Mouse (Mus musculus) adrenal gland (tissue): ENCODE measurements at regions not wholly inside any gene's neighbourhood (a gene's known extent, or its start where the extent isn't known, plus 50 kb on each side); places are given as distances from the start of the nearest gene placed in this dataset.

Experiments used
- intact Hi-C: fragments of 180-260 bp; cut with DNase I; formaldehyde crosslinking; loops from one replicate; pipeline ENCODE4 v1.15.1; 2025

DNA sequence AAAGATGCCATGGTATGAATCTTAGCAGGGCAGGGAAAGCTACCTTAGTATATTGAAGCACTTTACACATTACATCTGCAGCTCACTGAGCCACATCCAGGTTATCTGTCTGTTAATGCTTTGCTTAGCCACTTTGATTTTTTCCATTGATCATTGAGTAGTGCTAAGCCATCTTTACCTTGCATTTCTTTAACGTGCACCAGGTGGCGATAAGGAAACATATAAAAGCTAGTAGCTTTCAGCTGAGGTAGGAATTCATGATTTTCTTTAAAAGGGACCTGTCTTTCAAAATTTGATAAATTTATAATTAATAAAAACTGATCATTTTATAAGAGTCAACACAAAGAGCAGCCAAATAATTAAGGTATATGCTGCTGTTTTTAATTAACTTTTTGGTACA is 426.3 kb upstream of the Tpk1 start:
- intact Hi-C loops: loop anchor here (5.0 kb wide), 1 partner anchor 935 kb away; no protein-coding TSS in a partner anchor

DNA sequence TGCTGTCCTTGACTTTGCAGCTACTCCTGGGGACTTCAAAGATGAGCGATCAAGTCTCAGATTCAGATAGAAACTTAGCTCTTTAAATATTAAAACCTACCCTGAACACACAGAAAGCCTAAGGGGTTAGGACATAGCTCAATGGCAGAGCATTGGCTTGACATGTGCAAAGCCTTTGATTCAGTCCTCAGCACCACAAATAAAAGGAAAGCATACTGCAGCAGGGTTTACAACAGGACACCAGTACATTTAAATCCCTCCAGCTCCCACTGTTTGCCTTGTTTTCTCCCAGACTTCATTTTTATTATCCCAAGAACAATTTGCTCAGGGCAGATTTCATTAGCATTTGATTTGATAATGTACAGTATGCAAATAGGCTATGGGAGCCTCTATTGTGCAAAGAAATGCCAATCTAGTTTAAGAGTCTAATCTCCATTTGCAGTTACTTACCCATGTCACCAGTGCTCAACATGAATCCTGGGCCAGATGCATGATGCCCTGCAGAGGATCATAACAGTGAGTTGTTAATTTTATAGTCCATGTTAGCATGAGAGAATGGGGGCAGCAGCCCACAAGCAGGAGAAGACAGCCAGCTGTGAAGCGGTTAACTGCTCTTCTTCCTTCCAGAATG is 416.0 kb upstream of the Tpk1 start:
- intact Hi-C loops: no loop called here

DNA sequence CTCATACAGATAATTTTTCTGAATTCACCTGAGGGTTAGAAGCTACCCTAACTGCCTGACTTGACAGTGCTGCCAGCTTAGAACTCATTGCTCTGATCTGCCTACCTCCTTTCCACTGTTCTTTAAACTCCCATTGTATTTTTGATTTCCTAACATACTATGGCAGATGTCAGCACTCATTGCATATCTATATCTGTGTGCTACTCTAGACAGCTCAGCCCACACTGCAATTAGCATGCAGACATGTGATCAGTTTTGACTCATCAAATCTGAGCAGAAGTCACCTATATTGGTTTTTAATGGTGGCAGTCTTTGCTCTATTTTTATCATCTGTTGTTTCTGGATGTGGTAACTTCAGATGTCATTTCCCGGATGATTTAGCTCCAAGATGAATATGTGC is 407.0 kb upstream of the Tpk1 start:
- intact Hi-C loops: no loop called here

DNA sequence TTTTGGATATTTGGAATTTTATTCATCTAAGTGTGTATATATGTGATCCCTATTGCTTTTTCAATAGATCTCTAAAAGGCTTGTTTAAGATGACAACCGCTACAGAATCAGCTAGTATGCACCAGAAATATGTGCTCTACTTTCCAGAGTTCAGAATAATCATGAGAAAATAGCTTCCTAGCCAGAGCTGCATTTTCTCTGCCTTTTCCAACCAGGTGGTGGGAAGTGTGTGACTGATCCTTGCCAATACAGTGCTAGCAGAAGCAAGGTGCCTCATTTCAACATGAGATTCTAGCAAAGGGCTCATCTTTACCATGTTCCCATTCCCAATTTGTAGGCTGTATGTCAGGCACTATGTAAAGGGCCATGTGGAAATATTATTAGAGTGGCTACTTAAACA is 401.8 kb upstream of the Tpk1 start:
- intact Hi-C loops: no loop called here
